Mouse (Mus musculus): ENCODE data around the gene Kif3b.

DNA sequence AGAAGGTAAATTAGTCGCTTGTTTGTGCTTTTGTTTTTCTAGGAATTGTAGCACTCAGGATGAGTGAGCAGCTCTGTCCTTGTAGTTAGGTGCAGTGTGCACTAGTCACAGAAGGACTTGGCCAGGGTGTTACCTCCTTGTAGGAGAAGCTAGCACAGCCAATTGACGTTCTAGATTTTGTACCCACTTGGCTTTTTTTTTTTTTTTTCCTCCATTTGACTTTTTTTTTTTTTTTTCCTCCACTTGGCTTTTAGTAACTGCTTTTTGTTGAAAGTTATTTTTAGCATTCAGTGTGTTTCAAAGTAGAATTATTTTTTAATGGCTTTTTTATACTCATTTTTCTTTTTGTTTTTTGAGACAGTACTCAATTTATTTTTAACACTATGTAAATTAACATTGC, 63.4 kb downstream of the Kif3b start:
- no peak for TF ChIP-seq CTCF (IDR thresholded peaks at IDR 0.05; ENCODE audit: extremely low read depth, insufficient read depth, insufficient read length, insufficient replicate concordance)
- no peak for TF ChIP-seq POLR2A (IDR thresholded peaks at IDR 0.05; ENCODE audit: low read depth, low read length)

Data from spleen, adult 2 months (tissue).